Mouse (Mus musculus) splenic B cell, adult 2 months (primary cell): ENCODE data around the gene Apoc2.

Experiments
- DNase-seq: peaks from one replicate; pipeline ENCODE4 v3.0.0-alpha.2; 2011; ENCODE audit warnings: low read depth, low spot score
- H3K27me3 ChIP-seq: 2 replicates; pipeline ENCODE4 v1.6.1; 2012; ENCODE audit warnings: mild to moderate bottlenecking, low read length, moderate library complexity, mixed read lengths; ENCODE audit not compliant: control insufficient read depth, poor library complexity, insufficient read depth, severe bottlenecking
- H3K36me3 ChIP-seq: 2 replicates; pipeline ENCODE4 v1.6.1; 2012; ENCODE audit warnings: mild to moderate bottlenecking, low read length, moderate library complexity, mixed read lengths; ENCODE audit not compliant: control insufficient read depth, poor library complexity, insufficient read depth, severe bottlenecking

Apoc2 gene

GRCm38 (mm10) chr7:19675824-19676223 is 1.9 kb downstream of the Apoc2 start:
- Histone ChIP-seq H3K36me3 (no peaks in the 10 kb centered on the region), H3K27me3 (no peaks in the 10 kb centered on the region)
- DNase-seq = no peak

DNA sequence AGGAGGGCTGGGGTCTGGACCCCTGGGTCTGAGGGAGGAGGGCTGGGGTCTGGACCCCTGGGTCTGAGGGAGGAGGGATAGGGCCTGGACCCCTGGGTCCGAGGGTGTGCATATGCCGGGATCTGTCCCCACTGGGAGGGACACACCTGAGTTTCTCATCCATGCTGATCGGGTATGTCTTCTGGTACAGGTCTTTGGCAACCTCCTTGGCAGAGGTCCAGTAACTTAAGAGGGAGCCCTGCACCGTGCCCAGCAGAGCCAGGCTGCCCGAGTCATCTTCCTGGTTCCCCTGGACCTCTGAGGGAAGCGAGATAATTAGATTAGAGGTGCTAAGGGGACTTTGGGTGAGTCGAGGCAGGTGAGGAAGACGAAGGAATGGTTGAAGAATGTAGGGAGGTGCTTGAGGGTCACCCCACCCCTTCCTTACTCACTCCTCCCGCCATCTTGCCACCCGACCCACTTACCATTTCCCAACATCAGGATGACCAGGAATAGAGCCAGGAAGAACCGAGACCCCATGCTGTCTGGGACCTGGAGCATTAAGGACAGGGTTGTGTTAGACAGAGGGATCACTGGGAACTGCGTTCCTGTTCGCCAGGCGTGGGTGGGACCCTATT is 4.5 kb downstream of the Apoc2 start:
- no peak for DNase-seq
- Histone ChIP-seq H3K36me3 (no peaks in the 10 kb centered on the region), H3K27me3 (no peaks in the 10 kb centered on the region)

DNA sequence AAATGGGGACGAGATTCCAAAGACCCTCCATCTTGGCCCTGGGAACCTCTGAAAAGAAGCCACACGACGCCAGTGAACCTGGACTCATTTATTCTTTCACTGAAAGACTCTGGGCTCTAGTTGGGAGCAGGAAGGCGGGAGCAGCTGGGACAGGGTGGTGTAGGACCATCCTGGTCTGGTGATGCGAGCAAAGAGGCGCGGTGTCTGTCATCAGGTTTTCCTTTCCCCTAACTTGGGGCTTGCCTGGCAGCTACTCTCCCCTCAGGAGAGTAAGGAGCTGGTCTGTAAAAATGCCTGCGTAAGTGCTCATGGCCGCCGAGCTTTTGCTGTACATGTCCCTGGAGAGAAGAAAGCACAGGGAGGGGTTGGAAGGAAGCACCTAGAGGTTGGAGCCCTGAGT is 6.2 kb downstream of the Apoc2 start:
- no peak for DNase-seq
- Histone ChIP-seq H3K27me3 (no peaks in the 10 kb centered on the region), H3K36me3 (no peaks in the 10 kb centered on the region)

DNA sequence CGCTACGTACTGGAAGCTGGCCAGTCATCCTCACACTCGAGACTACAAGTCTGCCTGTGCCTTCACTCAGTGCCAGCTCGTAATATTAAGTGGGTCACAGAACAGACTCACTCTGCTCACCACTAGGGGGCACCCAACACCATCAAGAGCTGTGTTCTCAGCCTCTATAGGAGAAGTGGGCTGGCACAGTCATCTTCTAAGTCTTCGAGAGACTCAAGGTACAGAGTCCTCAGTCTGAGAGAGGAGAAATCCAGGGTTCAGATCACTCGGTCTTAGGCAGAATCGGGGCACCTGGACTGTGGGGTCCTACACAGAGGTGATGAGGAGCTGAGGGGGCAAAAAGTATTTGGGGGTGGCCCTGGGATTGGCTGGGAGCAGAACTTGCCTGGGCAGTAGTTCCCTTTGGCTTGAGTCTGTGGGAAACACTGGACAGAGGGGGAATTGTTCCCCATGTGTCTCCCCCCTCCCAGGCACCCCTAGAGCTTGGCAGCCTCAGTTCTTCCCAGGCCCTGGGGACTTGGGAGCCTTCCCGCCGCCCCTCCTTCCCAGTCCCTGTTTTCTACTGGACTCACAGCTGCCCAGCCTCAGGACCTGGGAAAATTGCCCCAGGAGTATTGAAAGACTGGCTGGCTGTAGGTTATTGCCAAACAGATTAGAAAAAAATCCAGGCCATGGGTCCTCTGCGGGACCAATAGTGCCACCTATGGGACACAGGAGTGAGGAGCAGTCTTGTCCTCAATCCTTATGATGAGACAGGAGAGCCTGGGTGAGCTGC is 8.6 kb downstream of the Apoc2 start:
- DNase-seq = peak; percentile 96
- no peaks in the 10 kb centered on the region for H3K27me3 ChIP-seq
- no peaks in the 10 kb centered on the region for H3K36me3 ChIP-seq

DNA sequence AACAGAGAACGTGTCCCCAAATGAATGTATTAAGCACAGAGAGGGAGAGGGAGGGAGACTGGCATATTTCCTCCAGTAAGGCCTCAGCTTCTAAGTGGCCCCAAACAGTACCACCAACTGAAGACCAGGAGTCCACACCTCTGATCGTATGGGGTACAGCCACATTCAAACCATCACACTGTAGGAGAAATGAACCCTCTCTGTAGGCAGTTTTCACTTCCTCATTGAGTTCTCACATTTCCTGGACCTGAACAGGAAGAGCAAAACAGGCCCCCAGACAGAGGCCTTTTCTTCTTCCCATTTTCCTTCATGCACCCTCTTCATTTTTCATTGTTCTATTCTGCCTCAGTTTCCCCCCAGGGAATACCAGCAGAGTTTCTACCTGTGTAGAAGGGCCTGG is 10.3 kb downstream of the Apoc2 start:
- peak; percentile 76 for DNase-seq
- H3K27me3 ChIP-seq = no peaks in the 10 kb centered on the region
- no peaks in the 10 kb centered on the region for H3K36me3 ChIP-seq

DNA sequence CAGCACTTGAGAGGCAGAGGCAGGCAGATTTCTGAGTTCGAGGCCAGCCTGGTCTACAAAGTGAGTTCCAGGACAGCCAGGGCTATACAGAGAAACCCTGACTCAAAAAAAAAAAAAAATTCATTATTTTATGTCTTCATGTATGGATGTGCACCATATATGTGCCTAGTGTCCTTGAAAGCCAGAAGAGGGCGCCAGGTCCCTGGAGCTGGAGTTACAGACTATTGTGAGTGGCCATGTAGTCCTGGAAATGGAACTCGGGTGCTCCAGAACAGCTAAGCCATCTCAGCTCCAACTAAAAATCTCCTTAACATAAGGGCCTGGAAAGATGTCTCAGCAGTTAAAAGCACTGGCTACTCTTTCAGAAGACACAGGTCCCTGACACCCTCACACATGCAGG is 11.0 kb downstream of the Apoc2 start:
- Histone ChIP-seq H3K36me3 (no peaks in the 10 kb centered on the region), H3K27me3 (no peaks in the 10 kb centered on the region)
- DNase-seq = peak; percentile 33

DNA sequence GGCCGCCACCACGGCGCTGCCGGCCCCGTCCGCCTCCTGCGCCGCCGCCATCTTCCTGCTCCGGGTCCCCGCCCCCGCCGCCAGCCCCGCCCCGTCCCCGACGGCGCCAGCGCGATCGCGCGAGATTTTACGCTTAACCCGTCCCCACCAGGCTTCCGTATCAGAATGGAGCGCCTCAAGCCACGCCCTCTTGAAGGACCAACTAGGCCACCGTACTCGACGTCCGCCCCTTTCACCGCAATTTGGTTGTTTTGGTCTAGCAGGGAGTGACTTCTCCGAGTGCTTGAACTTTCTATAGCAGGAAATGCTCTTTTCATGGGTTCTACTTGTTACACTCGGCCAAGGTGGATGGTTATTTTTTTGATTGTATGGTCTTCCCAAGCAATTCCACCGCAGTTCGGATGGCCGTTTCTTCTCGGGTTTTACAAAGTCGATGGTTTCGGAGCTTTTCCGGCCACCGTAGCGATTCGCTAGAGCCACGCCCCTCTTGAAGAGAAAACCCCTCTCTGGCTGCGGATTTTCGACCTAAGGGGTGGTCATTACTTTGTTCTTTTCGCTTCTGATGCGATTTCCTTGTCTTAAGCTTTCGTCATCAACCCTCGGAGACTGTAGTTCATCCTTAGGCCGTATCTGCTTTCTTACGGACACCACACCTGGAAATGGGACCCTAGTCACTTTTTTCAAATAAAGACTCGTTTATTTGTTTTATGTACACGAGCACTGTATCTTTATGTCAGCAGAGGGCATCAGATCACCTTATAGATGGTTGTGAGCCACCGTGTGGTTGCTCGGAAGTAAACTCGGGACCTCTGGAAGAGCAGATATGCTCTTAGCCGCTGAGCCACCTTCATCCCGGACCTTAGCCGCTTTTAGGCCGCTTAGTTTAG is 12.5 kb downstream of the Apoc2 start, which contains the start of gene Clptm1:
Gene Clptm1 (minus strand): TSS at position 79 of the 887 bp plus-strand sequence.
- DNase-seq = peak; percentile 98
- no peaks in the 10 kb centered on the region for H3K36me3 ChIP-seq
- no peaks in the 10 kb centered on the region for H3K27me3 ChIP-seq

- Histone ChIP-seq H3K36me3 (no peaks in the 10 kb centered on the region), H3K27me3 (no peaks in the 10 kb centered on the region)
- no peak for DNase-seq
These were observed 13.2 kb downstream of the Apoc2 start for GRCm38 (mm10) chr7:19664455-19664954.

- no peak for DNase-seq
- Histone ChIP-seq H3K27me3 (no peaks in the 10 kb centered on the region), H3K36me3 (no peaks in the 10 kb centered on the region; the same call in 1 of the 2 replicates)
These were observed 13.8 kb downstream of the Apoc2 start for GRCm38 (mm10) chr7:19663940-19664339.

DNA sequence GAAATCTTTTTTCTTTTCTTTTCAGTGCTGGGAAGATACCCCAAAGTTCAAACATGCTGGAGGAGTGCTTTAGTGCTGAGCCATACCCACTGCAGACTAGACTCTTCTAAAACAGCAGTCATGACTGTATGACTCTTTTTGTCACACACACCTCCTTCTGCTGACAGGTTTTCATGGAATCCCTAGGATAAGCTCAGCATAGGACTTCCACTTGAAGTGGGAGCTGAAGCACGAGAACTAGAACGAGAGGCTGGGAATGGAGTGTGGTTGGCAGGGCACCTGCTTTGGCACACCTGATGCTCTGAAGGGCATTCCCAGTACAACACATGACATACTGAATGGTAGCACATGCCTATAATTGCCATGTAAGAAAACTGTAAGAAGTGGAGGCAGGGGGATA is 25.1 kb downstream of the Apoc2 start:
- peaks cover 8% of the 10 kb centered on the region for H3K36me3 ChIP-seq
- no peak for DNase-seq
- H3K27me3 ChIP-seq = no peaks in the 10 kb centered on the region

DNA sequence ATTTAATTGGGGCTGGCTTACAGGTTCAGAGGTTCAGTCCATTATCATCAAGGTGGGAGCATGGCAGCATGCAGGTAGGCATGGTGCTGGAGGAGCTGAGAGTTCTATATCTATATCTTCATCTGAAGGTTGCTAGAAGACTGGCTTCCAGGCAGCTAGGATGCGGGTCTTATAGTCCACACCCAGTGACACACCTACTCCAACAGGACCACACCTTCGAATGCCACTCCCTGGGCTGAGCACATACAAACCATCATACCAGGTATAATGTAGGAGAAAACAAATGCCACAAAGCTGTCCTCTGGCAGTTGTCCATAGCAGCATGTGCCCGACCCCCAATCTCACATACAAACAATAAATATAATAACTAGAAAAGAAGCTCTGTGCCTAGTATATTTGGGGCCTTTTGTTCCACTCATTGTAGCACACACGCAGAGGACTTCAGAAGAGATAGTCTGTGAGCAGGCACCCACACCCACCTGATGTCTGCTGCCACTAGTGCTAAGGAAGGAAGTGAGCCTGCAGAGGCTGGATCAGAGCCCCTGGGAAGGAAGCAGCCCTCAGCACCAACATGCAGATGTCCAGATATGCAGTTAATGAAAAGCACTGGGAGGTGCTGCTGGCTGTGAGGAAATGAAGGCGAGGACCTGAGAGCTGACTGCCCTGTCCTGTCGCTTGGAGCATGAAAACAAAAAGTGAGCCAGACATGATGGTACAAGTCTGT is 26.5 kb downstream of the Apoc2 start:
- Histone ChIP-seq H3K36me3 (peaks cover 11% of the 10 kb centered on the region), H3K27me3 (no peaks in the 10 kb centered on the region)
- no peak for DNase-seq

GRCm38 (mm10) chr7:19641223-19641622 is 36.5 kb downstream of the Apoc2 start:
- no peaks in the 10 kb centered on the region for H3K27me3 ChIP-seq
- H3K36me3 ChIP-seq = peaks cover 30% of the 10 kb centered on the region
- no peak for DNase-seq

- Histone ChIP-seq H3K27me3 (no peaks in the 10 kb centered on the region), H3K36me3 (peaks cover 22% of the 10 kb centered on the region)
- no peak for DNase-seq
These were observed 42.5 kb downstream of the Apoc2 start for GRCm38 (mm10) chr7:19635074-19635827.

- Histone ChIP-seq H3K27me3 (no peaks in the 10 kb centered on the region), H3K36me3 (peaks cover 22% of the 10 kb centered on the region)
- DNase-seq = no peak
These were observed 43.1 kb downstream of the Apoc2 start for GRCm38 (mm10) chr7:19634591-19634990.
